Mouse (Mus musculus): Measurements from ENCODE around the gene Timm10. TPM values are rescaled to one million over a fixed set of nuclear protein-coding genes. Genes with fewer than 3 reads are reported as not detected.

Timm10 gene
- polyA plus RNA-seq (2015; fragmentation: Nextera tagmentation; extraction: Ambion mirVana), result 36.9 and 39.3 TPM in 2 replicates

GRCm38 (mm10) chr2:84826488-84827282, at the start of gene Timm10:
Timm10 (plus strand) TSS chr2:84826997.
- Histone ChIP-seq H3K27me3 (ENCODE audit: control insufficient read depth, insufficient read depth, low read depth, low read length) (peaks cover 5% of the 10 kb centered on the region; the same call in 1 of the 2 replicates), H3K4me2 (ENCODE audit: low read depth, low read length) (peak within 1 kb of the TSS; percentile 97), H3K9me3 (ENCODE audit: control insufficient read depth, low read length) (no peaks in the 10 kb centered on the region), H3K27ac (ENCODE audit: low read length) (peak within 1 kb of the TSS; percentile 12; the same call in 1 of the 2 replicates), H3K4me3 (ENCODE audit: low read length) (peak within 1 kb of the TSS; percentile 85), H3K36me3 (ENCODE audit: control insufficient read depth, insufficient read depth, low read length) (peaks cover 2% of the 10 kb centered on the region; the same call in 1 of the 2 replicates), H3K9ac (ENCODE audit: low read length) (peak within 1 kb of the TSS; percentile 71), H3K4me1 (replicated peaks; ENCODE audit: control insufficient read depth, insufficient read depth, low read length) (peaks cover 12% of the 10 kb centered on the region)
- under 1% methylated on average over 34 of the region's 34 CpGs for WGBS
- ATAC-seq (ENCODE audit: low read depth), result peak; percentile 89

- no peak for ATAC-seq (ENCODE audit: low read depth)
- H3K9ac ChIP-seq (ENCODE audit: low read length), result no peak overlapping the region
- WGBS, result 42% methylated on average over 3 of the region's 3 CpGs
- H3K4me3 ChIP-seq (ENCODE audit: low read length), result no peak overlapping the region
- no peaks in the 10 kb centered on the region for H3K9me3 ChIP-seq (ENCODE audit: control insufficient read depth, low read length)
- no peaks in the 10 kb centered on the region for H3K36me3 ChIP-seq (ENCODE audit: control insufficient read depth, insufficient read depth, low read length)
- H3K27ac ChIP-seq (ENCODE audit: low read length), result no peak overlapping the region
- no peak overlapping the region for H3K4me2 ChIP-seq (ENCODE audit: low read depth, low read length)
- peaks cover 5% of the 10 kb centered on the region; the same call in 1 of the 2 replicates for H3K4me1 ChIP-seq (replicated peaks; ENCODE audit: control insufficient read depth, insufficient read depth, low read length)
- no peaks in the 10 kb centered on the region for H3K27me3 ChIP-seq (ENCODE audit: control insufficient read depth, insufficient read depth, low read depth, low read length)
Observed at GRCm38 (mm10) chr2:84777706-84778105, 49.1 kb upstream of the Timm10 start.

- Histone ChIP-seq H3K27me3 (ENCODE audit: control insufficient read depth, insufficient read depth, low read depth, low read length) (no peaks in the 10 kb centered on the region), H3K36me3 (ENCODE audit: control insufficient read depth, insufficient read depth, low read length) (no peaks in the 10 kb centered on the region), H3K9ac (ENCODE audit: low read length) (no peak overlapping the region), H3K4me2 (ENCODE audit: low read depth, low read length) (no peak overlapping the region), H3K4me1 (replicated peaks; ENCODE audit: control insufficient read depth, insufficient read depth, low read length) (peaks cover 5% of the 10 kb centered on the region; the same call in 1 of the 2 replicates), H3K27ac (ENCODE audit: low read length) (no peak overlapping the region), H3K4me3 (ENCODE audit: low read length) (no peak overlapping the region), H3K9me3 (ENCODE audit: control insufficient read depth, low read length) (no peaks in the 10 kb centered on the region)
- WGBS, result 41% methylated on average over 6 of the region's 6 CpGs
- no peak for ATAC-seq (ENCODE audit: low read depth)
Observed at GRCm38 (mm10) chr2:84779210-84779609, 47.6 kb upstream of the Timm10 start.

GRCm38 (mm10) chr2:84783315-84783714, 43.5 kb upstream of the Timm10 start:
- H3K4me1 ChIP-seq (replicated peaks; ENCODE audit: control insufficient read depth, insufficient read depth, low read length), result no peaks in the 10 kb centered on the region
- H3K9ac ChIP-seq (ENCODE audit: low read length), result no peak overlapping the region
- H3K4me2 ChIP-seq (ENCODE audit: low read depth, low read length), result no peak overlapping the region
- H3K27ac ChIP-seq (ENCODE audit: low read length), result peak overlapping the region; percentile 45; the same call in 1 of the 2 replicates
- H3K9me3 ChIP-seq (ENCODE audit: control insufficient read depth, low read length), result no peaks in the 10 kb centered on the region
- no peaks in the 10 kb centered on the region for H3K27me3 ChIP-seq (ENCODE audit: control insufficient read depth, insufficient read depth, low read depth, low read length)
- H3K4me3 ChIP-seq (ENCODE audit: low read length), result no peak overlapping the region
- 72% methylated on average over 1 of the region's 1 CpGs for WGBS
- H3K36me3 ChIP-seq (ENCODE audit: control insufficient read depth, insufficient read depth, low read length), result no peaks in the 10 kb centered on the region
- ATAC-seq (ENCODE audit: low read depth), result no peak; the same call in 1 of the 2 replicates

GRCm38 (mm10) chr2:84783840-84784566, 42.8 kb upstream of the Timm10 start:
- H3K9ac ChIP-seq (ENCODE audit: low read length), result no peak overlapping the region
- H3K4me2 ChIP-seq (ENCODE audit: low read depth, low read length), result no peak overlapping the region
- H3K9me3 ChIP-seq (ENCODE audit: control insufficient read depth, low read length), result no peaks in the 10 kb centered on the region
- H3K36me3 ChIP-seq (ENCODE audit: control insufficient read depth, insufficient read depth, low read length), result no peaks in the 10 kb centered on the region
- H3K4me3 ChIP-seq (ENCODE audit: low read length), result no peak overlapping the region
- H3K4me1 ChIP-seq (replicated peaks; ENCODE audit: control insufficient read depth, insufficient read depth, low read length), result no peaks in the 10 kb centered on the region
- ATAC-seq (ENCODE audit: low read depth), result peak; percentile 92
- peak overlapping the region; percentile 45; the same call in 1 of the 2 replicates for H3K27ac ChIP-seq (ENCODE audit: low read length)
- H3K27me3 ChIP-seq (ENCODE audit: control insufficient read depth, insufficient read depth, low read depth, low read length), result no peaks in the 10 kb centered on the region
- 46% methylated on average over 3 of the region's 3 CpGs for WGBS

GRCm38 (mm10) chr2:84788316-84788715, 38.5 kb upstream of the Timm10 start:
- WGBS, result 73% methylated on average over 3 of the region's 3 CpGs
- H3K4me3 ChIP-seq (ENCODE audit: low read length), result no peak overlapping the region
- no peak overlapping the region for H3K4me2 ChIP-seq (ENCODE audit: low read depth, low read length)
- no peaks in the 10 kb centered on the region for H3K36me3 ChIP-seq (ENCODE audit: control insufficient read depth, insufficient read depth, low read length)
- H3K9ac ChIP-seq (ENCODE audit: low read length), result no peak overlapping the region
- H3K4me1 ChIP-seq (replicated peaks; ENCODE audit: control insufficient read depth, insufficient read depth, low read length), result no peaks in the 10 kb centered on the region
- ATAC-seq (ENCODE audit: low read depth), result no peak
- H3K27me3 ChIP-seq (ENCODE audit: control insufficient read depth, insufficient read depth, low read depth, low read length), result no peaks in the 10 kb centered on the region
- H3K9me3 ChIP-seq (ENCODE audit: control insufficient read depth, low read length), result no peaks in the 10 kb centered on the region
- no peak overlapping the region for H3K27ac ChIP-seq (ENCODE audit: low read length)

GRCm38 (mm10) chr2:84790418-84790817, 36.4 kb upstream of the Timm10 start:
- Histone ChIP-seq H3K4me1 (replicated peaks; ENCODE audit: control insufficient read depth, insufficient read depth, low read length) (no peaks in the 10 kb centered on the region), H3K9ac (ENCODE audit: low read length) (no peak overlapping the region), H3K27ac (ENCODE audit: low read length) (no peak overlapping the region), H3K9me3 (ENCODE audit: control insufficient read depth, low read length) (no peaks in the 10 kb centered on the region), H3K4me3 (ENCODE audit: low read length) (no peak overlapping the region), H3K4me2 (ENCODE audit: low read depth, low read length) (no peak overlapping the region), H3K36me3 (ENCODE audit: control insufficient read depth, insufficient read depth, low read length) (no peaks in the 10 kb centered on the region), H3K27me3 (ENCODE audit: control insufficient read depth, insufficient read depth, low read depth, low read length) (no peaks in the 10 kb centered on the region)
- 46% methylated on average over 9 of the region's 9 CpGs for WGBS
- ATAC-seq (ENCODE audit: low read depth), result no peak

- Histone ChIP-seq H3K9me3 (ENCODE audit: control insufficient read depth, low read length) (no peaks in the 10 kb centered on the region), H3K4me2 (ENCODE audit: low read depth, low read length) (no peak overlapping the region), H3K27me3 (ENCODE audit: control insufficient read depth, insufficient read depth, low read depth, low read length) (no peaks in the 10 kb centered on the region), H3K4me1 (replicated peaks; ENCODE audit: control insufficient read depth, insufficient read depth, low read length) (no peaks in the 10 kb centered on the region), H3K27ac (ENCODE audit: low read length) (no peak overlapping the region), H3K4me3 (ENCODE audit: low read length) (no peak overlapping the region), H3K9ac (ENCODE audit: low read length) (no peak overlapping the region), H3K36me3 (ENCODE audit: control insufficient read depth, insufficient read depth, low read length) (no peaks in the 10 kb centered on the region)
- ATAC-seq (ENCODE audit: low read depth), result peak; percentile 87
- WGBS, result 23% methylated on average over 3 of the region's 3 CpGs
Observed at GRCm38 (mm10) chr2:84792516-84792915, 34.3 kb upstream of the Timm10 start.

- no peak overlapping the region for H3K9ac ChIP-seq (ENCODE audit: low read length)
- H3K9me3 ChIP-seq (ENCODE audit: control insufficient read depth, low read length), result no peaks in the 10 kb centered on the region
- WGBS, result 91% methylated on average over 3 of the region's 3 CpGs
- ATAC-seq (ENCODE audit: low read depth), result no peak
- no peaks in the 10 kb centered on the region for H3K36me3 ChIP-seq (ENCODE audit: control insufficient read depth, insufficient read depth, low read length)
- H3K27ac ChIP-seq (ENCODE audit: low read length), result no peak overlapping the region
- H3K4me1 ChIP-seq (replicated peaks; ENCODE audit: control insufficient read depth, insufficient read depth, low read length), result no peaks in the 10 kb centered on the region
- no peak overlapping the region for H3K4me2 ChIP-seq (ENCODE audit: low read depth, low read length)
- no peak overlapping the region for H3K4me3 ChIP-seq (ENCODE audit: low read length)
- no peaks in the 10 kb centered on the region for H3K27me3 ChIP-seq (ENCODE audit: control insufficient read depth, insufficient read depth, low read depth, low read length)
Observed at GRCm38 (mm10) chr2:84793154-84793553, 33.6 kb upstream of the Timm10 start.
